Mouse (Mus musculus) myocyte (in vitro differentiated cells): Measurements from ENCODE around the gene Olfr622. TPM values are rescaled to one million over a fixed set of nuclear protein-coding genes. Genes with fewer than 3 reads are reported as not detected.

Experiments
- H3K27me3 ChIP-seq: one replicate; pipeline ENCODE4 v1.6.1; 2011; ENCODE audit not compliant: control insufficient read depth, insufficient read depth, insufficient read length
- H3K36me3 ChIP-seq: one replicate; pipeline ENCODE4 v1.6.1; 2011; ENCODE audit not compliant: control insufficient read depth, insufficient read depth
- H3K4me2 ChIP-seq: one replicate; pipeline ENCODE4 v1.6.1; 2011; ENCODE audit warnings: low read depth, control low read depth
- H3K4me3 ChIP-seq: one replicate; pipeline ENCODE4 v1.5.1; 2011; ENCODE audit warnings: mild to moderate bottlenecking, control low read depth, moderate library complexity
- H3K79me2 ChIP-seq: one replicate; pipeline ENCODE4 v1.6.1; 2011; ENCODE audit not compliant: control insufficient read depth, insufficient read depth
- H3ac ChIP-seq: one replicate; pipeline ENCODE4 v1.6.1; 2011; ENCODE audit not compliant: control insufficient read depth, insufficient read length
- CEBPB ChIP-seq: IDR thresholded peaks from 2 replicates; pipeline ENCODE4 v1.6.1; 2011; ENCODE audit warnings: mild to moderate bottlenecking, moderate library complexity; ENCODE audit not compliant: poor library complexity, insufficient read depth, severe bottlenecking
- E2F4 ChIP-seq: IDR thresholded peaks from one replicate; pipeline ENCODE4 v1.6.1; 2011; ENCODE audit warnings: mild to moderate bottlenecking, control low read depth, moderate library complexity; ENCODE audit not compliant: insufficient read depth
- MAX ChIP-seq: IDR thresholded peaks from one replicate; pipeline ENCODE4 v1.6.1; 2011; ENCODE audit warnings: low read depth, mild to moderate bottlenecking, control low read depth
- MYOD1 ChIP-seq, 3 experiments: IDR thresholded peaks; one replicate each; pipeline ENCODE4 v1.6.1; 2011; ENCODE audit warnings: control low read depth in 2 of 3, low read depth in 2 of 3, mild to moderate bottlenecking in 2 of 3, moderate library complexity in 1 of 3; ENCODE audit not compliant: insufficient read length in 2 of 3, control insufficient read depth in 1 of 3
- MYOG ChIP-seq, 3 experiments: IDR thresholded peaks; one replicate each; pipeline ENCODE4 v1.6.1; 2011; ENCODE audit warnings: control low read depth in 2 of 3, low read depth in 2 of 3, mild to moderate bottlenecking in 2 of 3; ENCODE audit not compliant: insufficient read length in 2 of 3, control insufficient read depth in 1 of 3, insufficient read depth in 1 of 3
- POLR2A ChIP-seq: IDR thresholded peaks from one replicate; pipeline ENCODE4 v1.6.1; 2011; ENCODE audit warnings: low read depth, mild to moderate bottlenecking, control low read depth, moderate library complexity; ENCODE audit not compliant: insufficient read length
- POLR2AphosphoS2 ChIP-seq: IDR thresholded peaks from one replicate; pipeline ENCODE4 v1.6.1; 2011; ENCODE audit warnings: low read depth, control low read depth; ENCODE audit not compliant: insufficient read length
- REST ChIP-seq: IDR thresholded peaks from one replicate; pipeline ENCODE4 v1.6.1; 2011; ENCODE audit warnings: mild to moderate bottlenecking, control low read depth, moderate library complexity; ENCODE audit not compliant: insufficient read depth, insufficient read length
- SRF ChIP-seq: IDR thresholded peaks from one replicate; pipeline ENCODE4 v1.6.1; 2011; ENCODE audit warnings: low read depth; ENCODE audit not compliant: control insufficient read depth, insufficient read length
- TCF12 ChIP-seq: IDR thresholded peaks from one replicate; pipeline ENCODE4 v1.6.1; 2011; ENCODE audit warnings: mild to moderate bottlenecking, control low read depth; ENCODE audit not compliant: poor library complexity, insufficient read depth, severe bottlenecking
- TCF3 ChIP-seq: IDR thresholded peaks from one replicate; pipeline ENCODE4 v1.6.1; 2011; ENCODE audit warnings: low read depth, control low read depth; ENCODE audit not compliant: insufficient read length
- USF1 ChIP-seq: IDR thresholded peaks from one replicate; pipeline ENCODE4 v1.6.1; 2011; ENCODE audit warnings: low read depth, mild to moderate bottlenecking, control low read depth, moderate library complexity
- polyA plus RNA-seq: library from polyadenylated mRNA; unstranded; fragments of >200 nt; fragmentation: generic; extraction: Trizol; gene quantifications from one replicate; pipeline ENCODE4 v1.2.1, GENCODE M21; 2012; ENCODE audit warnings: missing spikeins

The Olfr622 gene
- polyA plus RNA-seq, 1 experiment = not detected

GRCm38 (mm10) chr7:103636795-103637194 lies 5.7 kb downstream of the Olfr622 start:
- H3K27me3 ChIP-seq = no peaks in the 10 kb centered on the region
- H3K4me3 ChIP-seq = no peak overlapping the region
- H3K4me2 ChIP-seq = no peak overlapping the region
- H3ac ChIP-seq = no peak overlapping the region
- no peaks in the 10 kb centered on the region for H3K36me3 ChIP-seq
- H3K79me2 ChIP-seq = no peaks in the 10 kb centered on the region
- TF ChIP-seq MYOG (IDR thresholded peaks at IDR 0.05; ENCODE audit: control insufficient read depth in 1 of 3, insufficient read depth in 1 of 3, insufficient read length in 2 of 3, low read depth in 2 of 3) (no peak), TCF12 (no peak), MAX (no peak), TCF3 (no peak), REST (no peak), E2F4 (no peak), CEBPB (no peak), POLR2A (no peak), SRF (no peak), POLR2AphosphoS2 (no peak), MYOD1 (IDR thresholded peaks at IDR 0.05; ENCODE audit: control insufficient read depth in 1 of 3, insufficient read length in 2 of 3, low read depth in 2 of 3) (no peak), USF1 (no peak)

GRCm38 (mm10) chr7:103612434-103612833 lies 30.1 kb downstream of the Olfr622 start, which contains the start of gene Olfr620:
Olfr620 (minus strand) TSS chr7:103612534.
- no peak for TF ChIP-seq TCF12
- TF ChIP-seq USF1 = no peak
- TF ChIP-seq POLR2A = no peak
- no peak for TF ChIP-seq MYOG (IDR thresholded peaks at IDR 0.05; ENCODE audit: control insufficient read depth in 1 of 3, insufficient read depth in 1 of 3, insufficient read length in 2 of 3, low read depth in 2 of 3)
- no peak for TF ChIP-seq MYOD1 (IDR thresholded peaks at IDR 0.05; ENCODE audit: control insufficient read depth in 1 of 3, insufficient read length in 2 of 3, low read depth in 2 of 3)
- TF ChIP-seq SRF = no peak
- TF ChIP-seq TCF3 = no peak
- TF ChIP-seq MAX = no peak
- no peak for TF ChIP-seq CEBPB
- TF ChIP-seq REST = no peak
- H3K79me2 ChIP-seq = no peaks in the 10 kb centered on the region
- H3K27me3 ChIP-seq = no peaks in the 10 kb centered on the region
- no peak within 1 kb of the TSS for H3K4me3 ChIP-seq
- no peak within 1 kb of the TSS for H3K4me2 ChIP-seq
- H3K36me3 ChIP-seq = no peaks in the 10 kb centered on the region
- H3ac ChIP-seq = no peak within 1 kb of the TSS

DNA sequence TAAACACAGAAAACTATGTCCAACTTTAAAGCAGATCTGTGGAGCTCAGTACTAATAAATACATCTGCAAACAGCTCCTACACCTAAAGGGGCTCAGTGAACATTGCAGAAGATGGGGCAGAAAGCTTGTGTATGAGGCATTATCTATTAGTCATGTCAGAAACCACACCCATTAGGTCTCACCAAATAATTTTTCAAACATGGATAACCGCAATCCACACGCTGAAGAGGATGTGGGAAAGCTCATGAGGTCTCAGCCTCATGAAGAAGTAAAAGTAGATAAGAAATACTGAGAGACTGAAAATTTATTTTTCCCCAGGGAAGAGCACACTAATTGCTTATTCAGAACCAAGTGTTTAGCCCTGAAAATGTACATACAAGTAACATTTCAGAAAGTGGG lies 35.1 kb downstream of the Olfr622 start:
- H3K79me2 ChIP-seq = no peaks in the 10 kb centered on the region
- no peak overlapping the region for H3ac ChIP-seq
- H3K4me2 ChIP-seq = no peak overlapping the region
- TF ChIP-seq USF1 (no peak), MYOG (IDR thresholded peaks at IDR 0.05; ENCODE audit: control insufficient read depth in 1 of 3, insufficient read depth in 1 of 3, insufficient read length in 2 of 3, low read depth in 2 of 3) (no peak), MAX (no peak), CEBPB (no peak), E2F4 (no peak)
- no peak overlapping the region for H3K4me3 ChIP-seq
- no peaks in the 10 kb centered on the region for H3K36me3 ChIP-seq
- H3K27me3 ChIP-seq = no peaks in the 10 kb centered on the region

- Histone ChIP-seq H3K36me3 (no peaks in the 10 kb centered on the region), H3K4me2 (no peak within 1 kb of the TSS), H3K79me2 (no peaks in the 10 kb centered on the region), H3ac (no peak within 1 kb of the TSS), H3K4me3 (no peak within 1 kb of the TSS), H3K27me3 (no peaks in the 10 kb centered on the region)
- no peak for TF ChIP-seq E2F4
- no peak for TF ChIP-seq MAX
These were observed 42.2 kb downstream of the Olfr622 start, which contains the start of gene Olfr619 for GRCm38 (mm10) chr7:103600275-103600674. Olfr619 (plus strand) TSS chr7:103600575.

DNA sequence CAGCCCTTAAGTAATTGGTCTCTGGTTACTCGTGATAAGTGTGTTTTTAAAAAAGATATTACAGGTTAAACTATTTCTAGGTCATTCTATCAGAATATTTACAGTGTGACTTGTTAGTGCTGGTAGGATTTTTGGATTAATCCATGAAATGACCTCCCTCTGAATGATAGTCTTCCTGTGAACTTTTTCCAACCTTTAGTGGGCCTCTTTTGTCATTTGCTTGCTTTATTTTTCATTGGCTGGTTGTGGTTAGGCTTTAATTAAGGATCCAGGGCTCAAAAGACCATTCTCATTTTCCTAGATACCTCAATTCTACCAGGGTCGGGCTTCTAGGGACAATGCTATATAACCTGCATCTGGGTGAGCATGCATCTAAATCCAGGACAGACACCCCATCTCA lies 52.7 kb downstream of the Olfr622 start, which contains the start of gene Olfr618:
Olfr618 (plus strand) TSS at position 301 of the 400 bp plus-strand sequence.
- H3K36me3 ChIP-seq = no peaks in the 10 kb centered on the region
- no peak within 1 kb of the TSS for H3K4me3 ChIP-seq
- H3K79me2 ChIP-seq = no peaks in the 10 kb centered on the region
- no peak within 1 kb of the TSS for H3K4me2 ChIP-seq
- no peak for TF ChIP-seq MYOG (IDR thresholded peaks at IDR 0.05; ENCODE audit: control insufficient read depth in 1 of 3, insufficient read depth in 1 of 3, insufficient read length in 2 of 3, low read depth in 2 of 3)
- TF ChIP-seq POLR2AphosphoS2 = no peak
- no peak for TF ChIP-seq SRF
- no peak for TF ChIP-seq E2F4
- TF ChIP-seq TCF12 = no peak
- TF ChIP-seq POLR2A = no peak
- TF ChIP-seq MAX = no peak
- TF ChIP-seq REST = no peak
- no peak for TF ChIP-seq TCF3
- no peak for TF ChIP-seq USF1
- no peak for TF ChIP-seq CEBPB
- TF ChIP-seq MYOD1 (IDR thresholded peaks at IDR 0.05; ENCODE audit: control insufficient read depth in 1 of 3, insufficient read length in 2 of 3, low read depth in 2 of 3) = no peak
- no peak within 1 kb of the TSS for H3ac ChIP-seq
- H3K27me3 ChIP-seq = no peaks in the 10 kb centered on the region

Other genes with a start within 250 kb of the Olfr622 start
- gene Usp17lc, start 227.6 kb downstream of the Olfr622 start, polyA plus RNA-seq = not detected
- gene Olfr605, start 197.3 kb downstream of the Olfr622 start, polyA plus RNA-seq = not detected
- not detected for gene Olfr606, start 193.7 kb downstream of the Olfr622 start, polyA plus RNA-seq
- gene Olfr607, start 178.6 kb downstream of the Olfr622 start, polyA plus RNA-seq = not detected
- gene Olfr608, start 172.8 kb downstream of the Olfr622 start, polyA plus RNA-seq = not detected
- gene Olfr609, start 144.6 kb downstream of the Olfr622 start, polyA plus RNA-seq = not detected
- gene Olfr610, start 130.6 kb downstream of the Olfr622 start, polyA plus RNA-seq = not detected
- not detected for gene Olfr611, start 121.9 kb downstream of the Olfr622 start, polyA plus RNA-seq
- gene Olfr612, start 100.0 kb downstream of the Olfr622 start, polyA plus RNA-seq = not detected
- not detected for gene Olfr613, start 94.6 kb downstream of the Olfr622 start, polyA plus RNA-seq
- gene Olfr615, start 86.6 kb downstream of the Olfr622 start, polyA plus RNA-seq = not detected
- gene Olfr616, start 73.6 kb downstream of the Olfr622 start, polyA plus RNA-seq = not detected
- not detected for gene Olfr617, start 69.6 kb downstream of the Olfr622 start, polyA plus RNA-seq
- not detected for gene Olfr618, start 52.6 kb downstream of the Olfr622 start, polyA plus RNA-seq
- gene Olfr619, start 42.1 kb downstream of the Olfr622 start, polyA plus RNA-seq = not detected
- not detected for gene Olfr620, start 30.2 kb downstream of the Olfr622 start, polyA plus RNA-seq
- gene Olfr623, start 21.0 kb upstream of the Olfr622 start, polyA plus RNA-seq = not detected
- not detected for gene Olfr624, start 28.5 kb upstream of the Olfr622 start, polyA plus RNA-seq
- gene Olfr625-ps1, start 40.0 kb upstream of the Olfr622 start, polyA plus RNA-seq = not detected
- not detected for gene Olfr243, start 72.0 kb upstream of the Olfr622 start, polyA plus RNA-seq
- not detected for gene Olfr628, start 87.7 kb upstream of the Olfr622 start, polyA plus RNA-seq
- gene Olfr629, start 102.2 kb upstream of the Olfr622 start, polyA plus RNA-seq = not detected
- gene Olfr630, start 114.6 kb upstream of the Olfr622 start, polyA plus RNA-seq = not detected
- gene Olfr69, start 128.9 kb upstream of the Olfr622 start, polyA plus RNA-seq = not detected
- not detected for gene Olfr68, start 137.0 kb upstream of the Olfr622 start, polyA plus RNA-seq
- not detected for gene Olfr67, start 149.1 kb upstream of the Olfr622 start, polyA plus RNA-seq
- not detected for gene Hbb-bt, start 171.3 kb upstream of the Olfr622 start, polyA plus RNA-seq
- gene Hbb-bs, start 185.4 kb upstream of the Olfr622 start, polyA plus RNA-seq = not detected
- not detected for gene Hbb-bh2, start 197.8 kb upstream of the Olfr622 start, polyA plus RNA-seq
- gene Hbb-bh1, start 200.5 kb upstream of the Olfr622 start, polyA plus RNA-seq = not detected
- not detected for gene Hbb-y, start 210.5 kb upstream of the Olfr622 start, polyA plus RNA-seq
- not detected for gene Olfr66, start 243.6 kb upstream of the Olfr622 start, polyA plus RNA-seq